Comparison of ENCODE assay signal across 15 mouse cellular contexts in genomic region chr2:10004960-10005621, GRCm38 (mm10). TPM values are rescaled to one million over a fixed set of nuclear protein-coding genes. Genes with fewer than 3 reads are reported as not detected.
DNase-seq lines count a peak whose midpoint lies in the region; ATAC-seq and TF ChIP-seq lines count a peak whose summit lies in the region.
"Had no signal": no experiment of that assay in that cellular context is flagged by ENCODE, and none has a peak within 500 bp of the region (broad histone marks: within the 10 kb centered on the region; RNA-seq: fewer than 3 reads in every experiment).

No protein-coding gene starts in this region.

- WGBS in kidney, adult 2 months = 72% methylated on average over 8 of the region's 8 CpGs

- H3K27me3 ChIP-seq in kidney, adult 2 months (replicated peaks; ENCODE audit: control insufficient read depth, insufficient read depth, low read length) = no peaks in the 10 kb centered on the region

- peak overlapping the region; percentile 51 for H3K27ac ChIP-seq in kidney, adult 2 months (ENCODE audit: insufficient read depth, low read depth, low read length)
- H3K27ac ChIP-seq: liver, embryonic 14.5 days had no signal

- H3K36me3 ChIP-seq in kidney, adult 2 months (ENCODE audit: control insufficient read depth, insufficient read depth, low read length) = no peaks in the 10 kb centered on the region

- no peak for TF ChIP-seq POLR2A in kidney, adult 2 months (IDR thresholded peaks at IDR 0.05; ENCODE audit: low read depth, low read length)

- peak; percentile 73 for DNase-seq in heart, adult 11 months
- no peak for DNase-seq in heart, postnatal 14 days
- peak; percentile 55 for DNase-seq in kidney, adult 2 months
- no peak for DNase-seq in kidney, postnatal 10 days
- peak; percentile 25 for DNase-seq in heart, postnatal 4 days
- no peak for DNase-seq in thymus, postnatal 25 days
- DNase-seq in retina, embryonic 14.5 days (ENCODE audit: low spot score) = no peak
- DNase-seq: adrenal gland, adult 8-10 months; cerebellum, adult 9-10 months; gastrocnemius, postnatal 14 days; thymus, adult 18-20 months had no signal

- H3K4me1 ChIP-seq in kidney, adult 2 months (ENCODE audit: control insufficient read depth, insufficient read depth, low read length) = 0 out of 2 replicates have a peak, but pooled peaks cover 2% of the 10 kb centered on the region

- ATAC-seq in megakaryocyte progenitor cell, adult 5-6 weeks (replicated peaks; ENCODE audit: poor library complexity) = peak; percentile 46; the same call in 1 of the 2 replicates
- ATAC-seq: hindbrain, embryonic 16.5 days had no signal

- intact Hi-C loops in heart, postnatal 14 days (cut with DNase I) = no loop called here

- no peak overlapping the region for H3K4me3 ChIP-seq in kidney, adult 2 months (ENCODE audit: insufficient read depth, low read depth, low read length)
- H3K4me3 ChIP-seq: myocyte had no signal

- TF ChIP-seq CTCF in kidney, adult 2 months (conservative IDR thresholded peaks at IDR 0.05; ENCODE audit: insufficient read depth, insufficient read length, low read depth, low read length) = no peak

RNA-seq across cellular contexts. Expression of gene Taf3, which starts 43.3 kb away (rescaled TPM):
- 1 to 10 TPM; 7.3 to 9.5 TPM for total RNA-seq in heart, postnatal 14 days (2021)
- polyA plus RNA-seq in kidney, adult 2 months (2012; rRNA removed) = 5.3 and 6.5 TPM in 2 replicates
- 1 to 10 TPM; 8.4 to 8.6 TPM for total RNA-seq in heart, postnatal 4 days (2021)
- 20.1 and 21.5 TPM in 2 replicates for total RNA-seq in megakaryocyte progenitor cell, adult 5-6 weeks (2015)
- 6.7 and 11.7 TPM in 2 replicates for total RNA-seq in megakaryocyte progenitor cell, adult 5-6 weeks (2017)

Comparison
In these comparisons a context has a peak if more than half of its experiments do, and no peak if none do; other contexts are left out.
1. DNase-seq: peak in heart, adult 11 months (single experiment), kidney, adult 2 months (single experiment) and heart, postnatal 4 days (single experiment); none in heart, postnatal 14 days (0 of 2), kidney, postnatal 10 days (single experiment), thymus, postnatal 25 days (single experiment) and retina, embryonic 14.5 days (single experiment).